Mouse (Mus musculus) liver, embryonic 15.5 days (tissue): ENCODE measurements around the gene Usp16. TPM values are rescaled to one million over a fixed set of nuclear protein-coding genes. Genes with fewer than 3 reads are reported as not detected.

ENCODE experiments used
- ATAC-seq: fragments of 200-750 bp; cut with Nextera tagmentation; 2 replicates; pipeline ENCODE4 v1.8.0; 2017; ENCODE audit warnings: moderate number of reproducible peaks, mild to moderate bottlenecking, moderate library complexity; ENCODE audit not compliant: insufficient read depth
- H3K27ac ChIP-seq: fragments of 300-500 bp; sonication (generic); replicated peaks from 2 replicates; pipeline ENCODE4 v1.5.1; 2015; ENCODE audit warnings: mild to moderate bottlenecking, inconsistent platforms
- H3K27me3 ChIP-seq: fragments of 300-500 bp; sonication (generic); 2 replicates; pipeline ENCODE4 v1.6.1; 2015; ENCODE audit warnings: mild to moderate bottlenecking, inconsistent platforms
- H3K36me3 ChIP-seq: fragments of 300-500 bp; sonication (generic); replicated peaks from 2 replicates; pipeline ENCODE4 v1.6.1; 2015; ENCODE audit warnings: moderate library complexity, mild to moderate bottlenecking, inconsistent platforms
- H3K4me1 ChIP-seq: fragments of 300-500 bp; sonication (generic); replicated peaks from 2 replicates; pipeline ENCODE4 v1.6.1; 2015; ENCODE audit warnings: inconsistent platforms
- H3K4me2 ChIP-seq: fragments of 300-500 bp; sonication (generic); 2 replicates; pipeline ENCODE4 v1.6.1; 2015; ENCODE audit warnings: moderate library complexity, mild to moderate bottlenecking, inconsistent platforms
- H3K4me3 ChIP-seq: fragments of 300-500 bp; sonication (generic); replicated peaks from 2 replicates; pipeline ENCODE4 v1.5.1; 2015; ENCODE audit warnings: mild to moderate bottlenecking, inconsistent platforms
- H3K9ac ChIP-seq: fragments of 300-500 bp; sonication (generic); 2 replicates; pipeline ENCODE4 v1.6.1; 2015; ENCODE audit warnings: moderate library complexity, mild to moderate bottlenecking, inconsistent platforms
- H3K9me3 ChIP-seq: fragments of 300-500 bp; sonication (generic); replicated peaks from 2 replicates; pipeline ENCODE4 v1.6.1; 2016; ENCODE audit warnings: inconsistent platforms
- WGBS: fragments of 180-500 bp; shearing (Covaris S2); methylation state at CpG from one replicate; pipeline ENCODE4 v1.1.7; 2015; ENCODE audit warnings: mixed read lengths; ENCODE audit not compliant: insufficient replicate concordance; 5-methylcytosine and 5-hydroxymethylcytosine counted together
- polyA plus RNA-seq: library from polyadenylated mRNA; unstranded; fragments of >200 nt; fragmentation: Nextera tagmentation; extraction: Ambion mirVana; gene quantifications from 2 replicates; pipeline ENCODE4 v1.2.1, GENCODE M21; 2015

Usp16 gene
- polyA plus RNA-seq, 1 experiment from 2014 or later, result 16.6 TPM

DNA sequence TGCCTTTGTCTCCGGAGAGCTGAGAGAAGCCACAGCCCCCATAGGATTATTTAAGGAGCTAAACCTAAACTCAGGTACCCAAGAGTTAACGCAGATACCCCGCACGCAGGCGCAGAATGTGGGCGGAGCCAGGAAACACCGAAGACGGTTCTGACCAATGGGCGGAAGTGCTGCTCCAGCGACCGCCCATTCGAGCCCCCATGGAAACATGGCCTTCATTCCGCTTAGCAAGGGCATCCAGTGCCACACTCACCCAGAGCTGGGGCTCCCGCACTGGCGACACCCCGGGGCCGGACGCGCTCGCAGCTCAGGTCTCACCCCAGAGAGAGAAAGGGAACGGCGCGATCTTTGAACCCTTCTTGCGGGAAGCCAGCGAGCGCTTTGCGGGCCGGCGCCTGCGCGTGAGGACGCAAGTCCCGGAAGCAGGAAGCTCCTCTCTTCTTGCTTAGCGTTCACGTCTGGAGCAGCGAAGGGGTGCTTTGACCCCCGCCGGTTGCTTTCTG, 14.3 kb upstream of the Usp16 start, which contains the start of gene Rwdd2b:
Gene Rwdd2b, minus strand, starts transcription at position 390 of the 503 bp plus-strand sequence.
- under 1% methylated on average over 37 of the region's 38 CpGs for WGBS
- ATAC-seq, result peak; percentile 95

DNA sequence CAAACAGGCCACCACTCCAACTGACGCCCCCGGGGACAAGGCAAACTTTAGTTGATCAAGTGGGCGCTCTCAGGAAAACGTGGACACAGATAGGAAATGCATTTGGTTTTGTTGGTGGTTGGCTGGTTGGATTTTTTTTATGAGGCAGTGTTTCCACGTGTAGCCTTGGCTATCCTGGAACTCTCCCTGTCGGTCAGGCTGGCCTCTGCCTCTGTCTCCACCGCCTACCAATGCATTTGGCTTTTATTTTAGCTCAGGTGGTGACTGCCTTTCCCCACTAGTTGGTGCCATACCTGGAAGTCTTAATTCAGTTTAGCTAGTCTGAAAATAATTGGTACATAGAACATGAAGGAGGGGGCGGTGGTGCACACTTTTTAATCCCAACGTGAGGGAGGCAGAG, 13.4 kb upstream of the Usp16 start:
- Histone ChIP-seq H3K36me3 (no peaks in the 10 kb centered on the region), H3K4me1 (peaks cover 19% of the 10 kb centered on the region), H3K9ac (peak overlapping the region; percentile 76), H3K27ac (no peak overlapping the region), H3K9me3 (no peaks in the 10 kb centered on the region), H3K27me3 (no peaks in the 10 kb centered on the region), H3K4me2 (peak overlapping the region; percentile 76), H3K4me3 (peak overlapping the region; percentile 80)
- ATAC-seq, result no peak
- WGBS, result 7% methylated on average over 9 of the region's 9 CpGs

More for the DNA sequence above, 14.3 kb upstream of the Usp16 start, which contains the start of gene Rwdd2b:
- Histone ChIP-seq H3K36me3 (no peaks in the 10 kb centered on the region), H3K27ac (peak within 1 kb of the TSS; percentile 84), H3K27me3 (no peaks in the 10 kb centered on the region), H3K4me1 (peaks cover 19% of the 10 kb centered on the region), H3K4me3 (peak within 1 kb of the TSS; percentile 80), H3K4me2 (peak within 1 kb of the TSS; percentile 76), H3K9me3 (no peaks in the 10 kb centered on the region), H3K9ac (peak within 1 kb of the TSS; percentile 76)

DNA sequence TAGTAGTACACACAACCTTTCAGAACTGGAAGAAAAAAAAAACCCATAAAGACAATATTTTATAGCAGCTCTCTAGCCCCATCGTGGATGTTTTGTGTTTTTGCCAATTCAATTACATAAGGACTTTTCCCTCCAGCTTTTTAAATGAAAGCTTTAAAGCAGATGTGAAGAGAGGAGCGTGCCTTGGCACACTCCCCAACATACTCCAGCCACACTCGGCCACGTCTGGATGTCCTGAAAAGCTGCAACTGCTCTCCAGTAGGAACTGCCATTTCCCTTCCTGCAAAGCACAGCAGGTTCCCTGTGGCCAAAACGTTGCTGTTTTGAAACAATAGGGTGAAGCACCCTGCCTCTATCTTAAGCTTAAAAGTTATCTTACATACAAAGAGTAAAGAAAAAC, 12.2 kb upstream of the Usp16 start:
- Histone ChIP-seq H3K4me2 (no peak overlapping the region), H3K9me3 (no peaks in the 10 kb centered on the region), H3K9ac (no peak overlapping the region), H3K4me1 (peaks cover 19% of the 10 kb centered on the region), H3K4me3 (no peak overlapping the region), H3K27ac (no peak overlapping the region), H3K27me3 (no peaks in the 10 kb centered on the region), H3K36me3 (no peaks in the 10 kb centered on the region)
- WGBS, result 51% methylated on average over 5 of the region's 5 CpGs
- no peak for ATAC-seq

DNA sequence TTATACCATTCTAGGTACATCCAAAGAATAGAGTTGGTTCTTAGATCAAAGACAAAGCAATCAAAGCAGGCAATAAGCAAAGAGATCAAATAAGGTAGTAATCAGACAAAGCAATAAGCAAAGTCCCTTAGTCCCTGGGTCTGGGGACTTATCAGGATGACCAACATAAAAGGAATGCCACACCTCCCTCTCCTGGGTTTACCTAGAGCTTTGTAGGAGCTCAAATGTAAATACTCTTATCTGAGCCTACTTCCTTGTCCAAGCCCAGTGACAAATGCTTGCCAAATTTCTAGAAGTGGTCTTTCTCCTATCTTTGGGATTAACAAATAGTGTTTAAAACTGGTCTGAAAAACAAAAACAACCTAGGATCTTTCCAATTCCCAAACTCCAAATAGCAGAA, 11.3 kb upstream of the Usp16 start:
- no peak overlapping the region for H3K9ac ChIP-seq
- no peaks in the 10 kb centered on the region for H3K9me3 ChIP-seq
- H3K4me2 ChIP-seq, result no peak overlapping the region
- H3K27me3 ChIP-seq, result no peaks in the 10 kb centered on the region
- no peak overlapping the region for H3K4me3 ChIP-seq
- ATAC-seq, result no peak
- peaks cover 19% of the 10 kb centered on the region for H3K4me1 ChIP-seq
- H3K27ac ChIP-seq, result no peak overlapping the region
- no peaks in the 10 kb centered on the region for H3K36me3 ChIP-seq

DNA sequence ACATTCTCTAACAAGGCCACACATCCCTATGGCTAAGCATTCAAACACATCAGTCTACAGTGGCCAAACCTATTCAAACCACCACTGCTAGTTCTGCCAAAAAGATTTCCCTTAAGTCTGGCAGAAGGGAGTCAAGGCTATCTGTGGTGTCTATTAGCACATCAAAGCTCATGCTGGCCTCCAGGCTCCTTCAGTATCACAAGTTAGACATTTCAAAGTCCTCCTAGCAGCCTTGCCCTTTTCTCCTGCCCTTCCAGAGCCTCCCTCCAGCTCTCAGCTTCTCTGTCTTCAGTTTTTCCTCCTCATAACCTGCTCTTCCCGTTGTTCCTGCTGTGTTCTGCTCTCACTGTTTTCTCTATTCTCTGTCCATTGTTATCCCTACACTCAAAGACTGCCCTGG, 10.4 kb upstream of the Usp16 start:
- WGBS, result 21% methylated on average over 1 of the region's 1 CpGs
- no peak for ATAC-seq
- Histone ChIP-seq H3K4me3 (no peak overlapping the region), H3K4me1 (peaks cover 19% of the 10 kb centered on the region), H3K9ac (no peak overlapping the region), H3K4me2 (no peak overlapping the region), H3K27ac (no peak overlapping the region), H3K36me3 (no peaks in the 10 kb centered on the region), H3K9me3 (no peaks in the 10 kb centered on the region), H3K27me3 (no peaks in the 10 kb centered on the region)

DNA sequence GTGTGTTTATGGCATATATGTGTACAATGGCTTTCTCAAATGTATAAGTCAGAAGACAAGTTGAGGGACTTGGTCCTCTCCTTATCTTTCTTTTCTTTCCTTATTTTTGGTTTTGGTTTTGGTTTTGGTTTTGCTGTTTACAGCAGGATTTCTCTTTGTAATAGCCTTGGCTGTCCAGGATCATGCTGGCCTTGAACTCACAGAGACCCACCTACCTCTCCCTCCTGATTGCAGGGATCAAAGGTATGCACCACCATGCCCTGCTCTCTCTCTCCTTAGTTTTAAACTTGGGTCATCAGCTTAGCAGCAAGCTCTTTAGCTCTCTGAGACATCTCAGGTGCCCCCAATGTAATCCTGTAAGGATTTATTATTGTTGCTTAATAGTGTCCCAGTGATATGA, 9.4 kb upstream of the Usp16 start:
- Histone ChIP-seq H3K4me2 (no peak overlapping the region), H3K9ac (no peak overlapping the region), H3K4me1 (peaks cover 12% of the 10 kb centered on the region), H3K27ac (no peak overlapping the region), H3K36me3 (no peaks in the 10 kb centered on the region), H3K4me3 (no peak overlapping the region), H3K9me3 (no peaks in the 10 kb centered on the region), H3K27me3 (no peaks in the 10 kb centered on the region)
- ATAC-seq, result no peak

DNA sequence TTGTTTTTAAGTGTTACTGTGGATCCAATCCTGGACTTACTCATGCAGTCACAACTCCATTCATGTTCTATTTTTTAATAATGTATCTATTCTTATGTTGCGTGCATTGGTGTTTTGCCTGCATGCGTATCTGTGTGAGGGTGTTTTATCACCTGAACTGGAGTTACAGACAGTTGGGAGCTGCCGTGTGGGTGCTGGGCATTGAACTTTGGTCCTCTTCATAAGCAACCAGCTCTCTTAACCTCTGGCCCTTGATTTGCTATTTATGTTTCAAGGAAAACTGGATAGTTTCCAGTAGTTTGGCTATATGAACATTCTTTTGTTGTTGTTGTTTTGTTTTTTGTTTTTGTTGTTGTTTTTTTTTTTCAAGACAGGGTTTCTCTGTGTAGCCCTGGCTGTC, 9.0 kb upstream of the Usp16 start:
- Histone ChIP-seq H3K4me2 (no peak overlapping the region), H3K4me1 (peaks cover 12% of the 10 kb centered on the region), H3K4me3 (no peak overlapping the region), H3K27me3 (no peaks in the 10 kb centered on the region), H3K36me3 (no peaks in the 10 kb centered on the region), H3K9ac (no peak overlapping the region), H3K27ac (no peak overlapping the region), H3K9me3 (no peaks in the 10 kb centered on the region)
- no peak for ATAC-seq
- 67% methylated on average over 3 of the region's 3 CpGs for WGBS

DNA sequence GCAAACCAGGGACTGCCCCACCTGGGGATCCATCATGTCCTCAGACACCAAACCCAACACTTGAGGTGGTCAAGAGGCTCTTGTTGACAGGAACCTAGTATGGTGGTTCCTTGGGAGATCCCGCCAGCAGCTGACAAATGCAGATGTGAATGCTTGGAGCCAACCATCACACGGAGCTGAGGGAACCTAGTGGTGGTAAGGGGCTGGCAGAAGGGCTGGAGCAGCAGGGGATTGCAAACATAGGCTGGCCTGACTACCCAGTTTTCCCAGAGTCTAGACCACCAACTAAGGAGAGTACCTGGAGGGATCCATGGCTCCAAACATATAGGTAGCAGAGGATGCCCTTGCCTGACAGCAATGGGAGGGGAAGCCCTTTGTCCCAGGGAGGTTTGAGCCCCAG, 1.3 kb upstream of the Usp16 start:
- WGBS, result 82% methylated on average over 2 of the region's 2 CpGs
- no peak overlapping the region for H3K27ac ChIP-seq

DNA sequence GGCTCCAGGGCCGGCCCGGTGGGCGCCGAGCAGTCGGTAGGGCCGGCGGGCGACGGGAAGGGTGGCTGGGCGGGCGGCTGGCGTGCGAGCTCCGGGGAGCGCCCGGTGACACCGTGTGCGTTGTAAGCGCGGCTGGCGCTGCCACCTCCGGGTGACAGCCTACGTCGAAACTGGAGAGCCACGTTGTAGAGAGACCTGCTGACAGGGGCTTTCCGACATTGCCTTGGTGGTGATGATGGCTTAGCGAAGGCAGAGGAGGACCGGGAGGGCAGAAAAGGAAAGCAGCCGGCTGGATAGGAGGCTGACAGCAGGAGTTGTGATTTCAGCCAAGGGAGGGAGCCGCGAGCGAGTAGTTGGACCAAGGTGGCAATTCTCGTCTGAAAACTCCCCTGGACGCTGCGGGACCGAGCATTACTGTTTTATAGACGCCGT, 693 bp downstream of the Usp16 start:
- Histone ChIP-seq H3K4me1 (peaks cover 26% of the 10 kb centered on the region), H3K27me3 (no peaks in the 10 kb centered on the region), H3K27ac (peak overlapping the region; percentile 78), H3K4me2 (peak overlapping the region; percentile 81), H3K36me3 (peaks cover 16% of the 10 kb centered on the region; the same call in 1 of the 2 replicates), H3K4me3 (peak overlapping the region; percentile 89), H3K9ac (peak overlapping the region; percentile 87), H3K9me3 (no peaks in the 10 kb centered on the region)
- under 1% methylated on average over 38 of the region's 38 CpGs for whole genome bisulfite sequencing
- peak; percentile 78 for ATAC-seq

More for the DNA sequence above, 1.3 kb upstream of the Usp16 start:
- H3K9me3 ChIP-seq, result no peaks in the 10 kb centered on the region
- no peak overlapping the region for H3K9ac ChIP-seq
- H3K27me3 ChIP-seq, result no peaks in the 10 kb centered on the region
- H3K4me3 ChIP-seq, result no peak overlapping the region
- H3K36me3 ChIP-seq, result no peaks in the 10 kb centered on the region
- no peak for ATAC-seq
- peaks cover 26% of the 10 kb centered on the region for H3K4me1 ChIP-seq
- no peak overlapping the region for H3K4me2 ChIP-seq

DNA sequence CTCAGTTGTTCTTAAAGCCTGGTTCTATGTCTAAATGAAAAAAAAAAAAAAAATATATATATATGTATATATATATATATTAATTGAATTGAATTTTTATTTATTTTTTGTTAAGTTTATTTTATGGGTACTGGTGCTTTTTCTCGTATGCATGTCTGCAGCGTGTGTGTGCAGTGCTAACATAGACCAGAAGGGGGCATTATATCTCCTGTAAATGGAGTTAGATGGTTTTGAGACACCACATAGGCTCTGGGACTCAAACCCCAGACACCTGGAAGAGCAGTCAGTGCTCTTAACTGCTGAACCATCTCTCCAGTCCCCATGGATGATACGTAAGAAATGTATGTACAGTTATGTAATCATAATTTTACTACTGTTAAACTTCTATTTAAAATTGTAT, 4.2 kb downstream of the Usp16 start:
- Histone ChIP-seq H3K36me3 (peaks cover 43% of the 10 kb centered on the region), H3K9me3 (no peaks in the 10 kb centered on the region), H3K27me3 (no peaks in the 10 kb centered on the region), H3K4me2 (no peak overlapping the region), H3K9ac (no peak overlapping the region), H3K27ac (no peak overlapping the region), H3K4me1 (peaks cover 26% of the 10 kb centered on the region), H3K4me3 (no peak overlapping the region)
- no peak for ATAC-seq
- 91% methylated on average over 3 of the region's 3 CpGs for WGBS

DNA sequence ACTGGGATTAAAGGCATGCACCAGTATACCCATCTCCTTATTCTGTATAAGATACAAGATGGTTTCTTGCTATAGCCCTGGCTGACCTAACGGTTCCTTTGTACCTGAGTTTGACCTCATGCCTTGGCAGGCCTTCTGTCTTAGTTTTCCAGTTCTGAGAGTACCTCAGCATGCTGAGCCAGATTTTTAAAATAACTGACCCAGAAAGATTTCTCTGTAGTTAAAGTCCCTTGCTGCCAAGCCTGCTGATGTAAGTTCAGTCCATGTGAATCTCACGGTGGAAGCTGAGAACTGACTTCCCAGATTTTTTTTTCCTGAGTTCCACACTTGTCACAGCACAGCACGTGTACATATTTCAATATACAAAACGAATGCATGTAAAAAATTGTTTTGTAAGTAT, 16.1 kb downstream of the Usp16 start:
- Histone ChIP-seq H3K36me3 (peaks cover 80% of the 10 kb centered on the region), H3K9me3 (no peaks in the 10 kb centered on the region), H3K9ac (no peak overlapping the region), H3K4me3 (no peak overlapping the region), H3K4me2 (no peak overlapping the region), H3K27me3 (no peaks in the 10 kb centered on the region), H3K4me1 (no peaks in the 10 kb centered on the region), H3K27ac (no peak overlapping the region)
- 77% methylated on average over 4 of the region's 4 CpGs for WGBS
- ATAC-seq, result no peak

DNA sequence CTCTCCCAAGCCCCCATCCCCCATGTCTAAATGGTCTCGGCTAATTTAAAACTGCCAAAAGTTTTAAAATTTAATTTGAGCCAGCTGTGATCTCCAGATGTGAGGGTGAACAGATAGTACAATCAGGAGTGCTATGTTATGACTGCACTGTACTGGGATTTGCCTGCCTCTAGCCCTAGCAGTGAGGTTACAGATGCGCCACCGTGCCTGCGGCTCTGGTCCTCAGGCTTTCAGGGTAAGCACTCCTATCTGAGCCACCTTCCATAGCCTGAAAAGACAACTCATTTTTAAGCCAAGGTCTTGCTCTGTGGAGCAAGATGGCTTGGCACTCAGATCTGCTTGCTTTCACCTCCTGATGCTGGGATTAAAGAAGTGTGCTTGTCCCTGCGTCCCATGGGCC, 29.9 kb downstream of the Usp16 start:
- ATAC-seq, result no peak
- Histone ChIP-seq H3K4me2 (no peak overlapping the region), H3K36me3 (peaks cover 91% of the 10 kb centered on the region), H3K27ac (no peak overlapping the region), H3K27me3 (no peaks in the 10 kb centered on the region), H3K4me3 (no peak overlapping the region), H3K9me3 (no peaks in the 10 kb centered on the region), H3K4me1 (no peaks in the 10 kb centered on the region), H3K9ac (no peak overlapping the region)
- WGBS, result 83% methylated on average over 5 of the region's 5 CpGs
